Mouse (Mus musculus) kidney, postnatal 10 days (tissue): ENCODE data around the gene Otog.

ENCODE experiments used
- DNase-seq: peaks from one replicate; pipeline ENCODE4 v3.0.0; 2021; ENCODE audit warnings: mixed read lengths

The Otog gene

DNA sequence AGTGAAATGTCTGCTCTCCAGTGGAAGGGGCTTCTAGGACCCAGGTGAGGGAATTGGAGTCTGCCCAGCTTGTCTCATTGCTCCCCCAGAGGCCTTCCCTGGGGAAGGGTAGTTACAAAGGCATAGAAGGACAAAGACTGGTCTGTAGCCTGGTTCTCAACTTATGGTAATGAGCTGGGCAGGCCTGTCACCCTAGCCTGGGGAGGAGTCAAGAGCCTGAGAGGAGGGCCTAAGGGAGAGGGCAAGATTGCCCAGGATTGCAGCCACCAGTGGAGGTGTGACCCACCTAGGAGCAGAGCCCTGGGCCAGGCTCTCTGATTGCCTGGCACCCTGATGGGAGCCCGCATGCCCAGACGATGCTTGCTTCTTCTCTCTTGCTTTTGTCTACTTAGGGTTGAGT lies at the start of gene Otog:
Gene Otog (plus strand): TSS at position 292 of the 400 bp plus-strand sequence.
- DNase-seq: no peak

DNA sequence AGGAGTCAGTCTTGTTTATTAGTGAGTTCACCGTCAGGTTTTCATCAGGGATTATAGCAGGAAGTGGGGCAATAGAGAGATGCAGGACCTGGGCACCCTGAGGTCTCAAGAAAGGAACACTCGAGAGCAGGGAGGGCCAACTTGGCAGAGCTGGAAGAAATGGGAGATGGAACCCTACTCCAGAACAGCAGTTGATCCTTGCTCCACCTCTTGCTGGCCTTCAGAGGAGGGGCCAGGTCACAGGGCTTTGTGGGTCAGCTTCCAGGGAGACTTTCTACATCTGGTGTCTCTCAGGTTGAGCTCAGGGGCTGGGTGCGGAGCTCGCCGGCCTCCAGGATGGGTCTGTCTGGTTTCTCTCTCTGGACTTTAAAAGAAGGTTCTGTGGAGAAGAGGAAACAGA lies 45.4 kb upstream of the Otog start:
- no peak for DNase-seq

DNA sequence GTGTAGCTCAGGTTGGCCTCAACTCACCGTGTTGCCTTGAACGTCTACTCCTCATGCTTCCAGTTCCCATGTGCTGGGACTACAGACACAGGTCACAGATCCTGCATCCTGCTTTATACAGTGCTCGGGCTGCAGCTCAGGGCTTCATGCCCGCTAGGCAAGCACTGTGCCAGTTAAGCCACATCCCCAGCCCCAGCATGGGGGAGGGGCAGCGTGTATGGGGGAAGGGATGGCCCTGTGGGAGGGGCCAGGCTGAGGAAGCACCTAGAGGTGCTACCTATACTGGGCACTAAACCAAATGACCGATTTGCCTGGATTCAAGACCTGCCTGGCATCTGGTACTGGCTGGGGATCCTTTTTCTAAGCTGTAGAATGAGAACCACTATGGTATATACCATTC lies 40.8 kb upstream of the Otog start:
- no peak for DNase-seq

DNA sequence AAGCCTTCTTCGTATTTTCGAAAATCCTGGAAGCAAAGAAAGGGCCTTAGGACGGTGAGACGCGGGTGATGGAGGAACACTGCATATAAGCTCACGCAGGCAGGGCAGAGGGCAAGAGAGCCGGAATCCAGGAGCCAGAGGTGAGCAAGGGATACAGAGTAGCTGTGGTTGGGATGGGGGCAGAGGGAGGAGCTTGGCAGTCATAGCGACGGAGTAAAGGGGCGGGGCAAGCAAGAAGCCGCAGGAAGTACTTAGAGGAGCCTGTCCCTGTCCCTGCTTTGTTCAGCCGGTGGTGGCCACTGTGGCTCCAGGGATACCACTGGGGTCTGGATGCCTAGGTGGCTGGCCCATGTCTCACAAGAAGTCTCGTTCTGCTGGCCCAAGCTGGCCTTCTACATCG lies 39.1 kb upstream of the Otog start:
- peak; percentile 21 for DNase-seq

DNA sequence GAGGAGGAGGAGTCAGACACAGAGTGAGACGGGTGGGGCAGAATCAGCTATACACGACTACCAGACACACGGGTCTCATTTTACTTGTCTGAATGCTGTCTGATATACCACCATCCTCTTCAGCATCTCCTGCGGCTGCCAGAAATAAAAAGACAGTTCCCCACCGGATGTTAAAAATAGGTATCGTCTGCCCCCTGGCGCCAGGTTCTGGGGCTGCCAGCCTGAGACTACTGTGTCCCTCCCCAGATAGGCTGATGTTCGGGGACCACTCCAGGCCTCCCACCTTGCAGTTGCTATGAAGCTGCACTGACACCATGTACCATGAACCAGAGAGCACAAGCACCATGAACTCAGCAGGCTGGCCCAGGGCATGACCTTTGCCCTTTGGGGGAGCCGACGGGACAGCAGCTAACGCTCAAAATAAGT lies 36.7 kb upstream of the Otog start:
- DNase-seq: peak; percentile 61

DNA sequence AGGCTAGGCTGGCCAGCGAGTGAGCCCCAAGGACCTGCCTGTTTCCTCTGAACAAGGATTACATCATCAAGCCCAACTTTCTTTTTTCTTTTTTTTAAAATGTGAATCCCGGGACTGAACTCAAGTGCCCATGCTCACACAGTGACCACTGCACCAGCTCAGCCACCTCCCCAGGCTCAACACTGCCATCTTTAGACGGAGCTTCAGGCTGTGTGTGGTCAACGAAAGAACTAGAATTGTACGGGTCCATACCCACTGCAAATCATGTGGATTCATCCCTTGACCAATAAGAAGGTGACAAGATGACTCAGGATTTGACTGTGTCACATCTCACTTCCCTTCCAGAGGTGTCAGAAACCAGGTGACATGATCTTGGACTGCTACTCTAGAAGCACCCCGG lies 36.0 kb upstream of the Otog start:
- no peak for DNase-seq

DNA sequence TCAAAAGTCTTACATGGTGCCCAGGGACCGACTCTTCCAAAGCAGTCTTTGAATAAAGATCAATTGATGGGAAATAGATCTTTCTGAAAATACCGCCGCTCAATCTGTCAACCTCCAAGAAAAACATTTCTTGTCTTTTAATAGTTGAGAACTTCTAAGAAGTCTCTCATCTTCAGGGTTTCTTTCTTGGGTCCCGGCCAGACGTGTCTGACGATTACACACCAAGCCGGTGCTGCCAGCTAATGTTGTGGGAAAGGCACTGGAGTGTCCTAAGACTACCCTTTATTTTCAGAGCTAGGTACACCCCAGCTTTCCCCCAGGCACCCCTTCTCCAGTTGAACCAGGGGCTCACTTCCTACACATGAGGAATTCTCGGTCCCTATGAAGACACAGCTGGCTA lies 32.7 kb upstream of the Otog start:
- DNase-seq: no peak

DNA sequence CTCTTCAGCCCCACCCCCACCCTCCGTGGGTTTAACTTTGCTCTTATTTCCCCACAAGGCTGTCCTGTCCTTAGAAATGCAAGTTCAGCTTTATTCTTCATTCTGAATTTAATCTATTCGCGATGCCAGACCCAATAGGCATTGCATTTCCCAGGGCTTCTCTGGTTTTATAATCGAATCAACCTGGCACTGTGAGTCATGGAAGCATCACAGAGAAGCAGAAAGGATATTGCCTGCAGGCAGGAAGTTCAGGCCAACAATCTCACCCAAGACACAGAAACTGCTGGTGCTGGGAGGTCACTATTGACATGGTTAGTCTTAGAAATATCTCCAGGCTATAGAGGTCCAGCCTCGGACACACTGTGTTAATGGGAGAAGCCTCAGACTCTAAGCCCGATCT lies 30.5 kb upstream of the Otog start:
- DNase-seq: no peak

DNA sequence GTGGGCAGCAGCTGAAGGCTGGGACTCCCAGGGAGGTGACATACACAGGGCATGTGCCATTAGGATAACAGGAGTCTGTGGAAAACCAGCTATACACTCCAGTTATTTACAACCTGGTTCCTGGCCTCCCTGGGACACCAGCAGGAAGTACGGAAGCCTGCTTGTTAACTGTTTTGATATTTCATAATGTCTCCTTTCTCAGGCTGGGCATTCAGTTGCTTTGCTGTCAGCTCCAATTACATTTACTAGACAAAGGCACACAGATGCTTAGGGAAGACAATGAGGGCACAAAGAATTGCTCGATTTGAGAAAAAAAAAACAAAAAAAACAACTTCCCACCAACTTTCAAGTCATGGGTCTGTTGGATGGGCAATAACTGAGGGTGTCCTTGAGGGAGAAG lies 24.3 kb upstream of the Otog start:
- DNase-seq: no peak

DNA sequence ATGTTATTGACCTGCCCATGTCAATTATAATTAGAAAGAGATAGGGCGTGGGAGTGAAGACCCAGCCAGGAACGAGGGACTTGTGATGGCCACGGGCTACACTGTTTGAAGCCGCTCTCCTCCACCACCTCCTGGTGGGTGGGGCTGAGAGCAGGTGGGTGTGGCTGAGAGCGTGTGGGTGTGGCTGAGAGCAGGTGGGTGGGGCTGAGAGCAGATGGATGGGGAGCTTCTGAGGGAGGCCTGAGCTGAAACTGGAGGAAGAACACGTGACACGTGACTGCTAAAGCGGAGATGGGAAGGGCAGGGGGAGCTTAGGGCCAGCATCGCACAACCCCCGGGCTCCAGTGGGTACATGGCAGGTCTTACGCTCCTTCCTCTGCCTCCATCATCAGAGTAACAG lies 22.4 kb upstream of the Otog start:
- peak; percentile 30 for DNase-seq

DNA sequence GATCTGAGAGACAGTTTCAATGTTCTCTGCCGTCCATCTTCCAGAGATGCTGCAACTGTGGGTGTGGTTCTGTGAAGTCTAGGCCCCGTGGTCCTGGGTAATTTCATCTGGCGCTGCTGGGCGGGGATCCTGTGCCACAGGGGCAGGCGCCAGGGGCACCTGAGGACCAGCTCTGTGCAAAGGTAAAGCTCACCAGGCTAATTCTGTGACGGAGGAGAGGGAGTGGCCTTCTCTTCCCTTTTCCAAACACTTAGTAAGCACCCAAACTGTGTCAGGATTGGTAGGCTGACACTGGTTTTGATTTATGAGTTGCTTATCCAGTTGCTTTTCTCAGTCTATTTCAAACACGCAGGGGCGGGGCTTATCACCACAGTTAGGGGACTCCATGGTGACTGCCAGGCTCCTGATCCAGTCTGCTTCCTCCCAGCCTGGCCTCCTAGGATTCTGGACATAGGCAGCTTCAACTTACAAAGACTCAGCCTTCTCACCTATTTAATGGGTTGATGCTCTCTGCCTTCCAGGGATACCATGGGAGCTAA lies 20.1 kb upstream of the Otog start:
- DNase-seq: no peak

DNA sequence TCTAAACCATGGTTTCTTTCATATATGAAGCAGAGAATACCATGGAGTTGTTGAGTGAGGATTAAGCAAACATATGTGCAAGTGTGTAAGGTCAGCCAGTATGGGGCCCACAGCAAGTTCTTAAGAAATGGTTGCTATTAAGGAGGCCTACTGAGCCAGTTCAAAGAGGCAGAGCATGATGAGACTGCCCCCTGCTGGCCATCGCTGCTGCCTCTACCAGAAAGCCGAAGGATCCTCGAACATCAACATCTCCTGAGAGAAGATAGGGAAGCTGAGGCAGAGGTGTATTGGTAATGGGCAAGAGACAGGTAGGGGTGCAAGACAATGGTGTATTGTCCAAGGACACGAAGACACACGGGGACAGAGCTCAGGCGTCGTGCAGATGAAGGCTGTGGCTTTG lies 14.5 kb upstream of the Otog start:
- DNase-seq: peak; percentile 71

DNA sequence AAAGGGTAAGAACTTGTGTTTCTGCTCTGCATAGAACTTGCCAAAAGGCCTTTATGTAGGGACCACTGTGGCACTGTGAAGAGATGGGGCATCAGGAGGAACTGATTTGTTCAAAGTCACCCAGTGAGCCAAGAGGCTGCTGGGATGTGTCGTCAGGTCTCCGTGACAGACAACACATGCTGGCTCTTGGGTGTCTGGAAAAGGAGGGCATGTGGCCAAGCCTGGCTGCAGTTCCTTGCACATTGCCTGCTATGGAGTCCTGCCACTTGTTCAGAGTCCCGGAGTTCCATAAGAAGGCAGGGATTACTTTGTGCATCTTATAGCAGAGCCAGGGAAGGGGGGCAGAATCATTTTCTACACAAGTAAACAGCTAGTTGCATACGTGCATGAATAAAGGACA lies 13.9 kb upstream of the Otog start:
- DNase-seq: no peak

DNA sequence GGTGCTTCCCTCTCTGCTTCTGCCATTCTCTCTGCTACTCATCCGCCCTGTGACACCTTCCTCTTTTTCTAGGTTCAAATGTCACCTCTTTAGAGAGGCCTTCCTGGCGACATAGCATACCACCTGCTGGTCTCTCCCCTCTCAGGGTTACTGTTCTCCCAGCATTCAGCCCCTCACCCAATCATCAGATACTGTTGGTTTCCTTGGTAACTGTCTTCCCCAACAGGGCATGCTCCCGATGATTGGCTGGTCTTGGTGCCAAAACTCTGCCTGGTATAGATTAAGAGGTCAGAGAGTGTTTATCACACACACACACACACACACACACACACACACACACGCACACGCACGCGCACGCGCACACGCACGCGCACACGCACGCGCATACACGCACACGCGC lies 4.8 kb upstream of the Otog start:
- no peak for DNase-seq

DNA sequence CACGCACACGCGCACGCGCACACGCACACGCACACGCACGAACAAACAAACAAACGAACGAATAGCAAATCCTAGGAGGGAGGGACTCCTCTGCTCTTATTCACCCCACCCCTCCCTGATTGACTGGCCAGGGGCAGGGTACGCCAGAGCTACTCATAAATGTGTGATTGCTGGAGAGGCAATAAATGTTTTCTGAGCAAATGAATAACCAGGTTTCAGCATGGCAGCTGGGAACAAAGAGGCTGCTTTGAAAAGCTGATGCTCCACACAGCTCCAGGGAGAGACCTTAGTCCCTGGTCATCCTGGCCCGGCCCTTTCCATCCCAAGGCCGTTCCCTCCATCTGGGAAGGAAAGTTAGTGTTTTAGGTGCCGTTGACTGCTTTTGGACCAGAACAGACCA lies 4.4 kb upstream of the Otog start:
- peak; percentile 46 for DNase-seq

DNA sequence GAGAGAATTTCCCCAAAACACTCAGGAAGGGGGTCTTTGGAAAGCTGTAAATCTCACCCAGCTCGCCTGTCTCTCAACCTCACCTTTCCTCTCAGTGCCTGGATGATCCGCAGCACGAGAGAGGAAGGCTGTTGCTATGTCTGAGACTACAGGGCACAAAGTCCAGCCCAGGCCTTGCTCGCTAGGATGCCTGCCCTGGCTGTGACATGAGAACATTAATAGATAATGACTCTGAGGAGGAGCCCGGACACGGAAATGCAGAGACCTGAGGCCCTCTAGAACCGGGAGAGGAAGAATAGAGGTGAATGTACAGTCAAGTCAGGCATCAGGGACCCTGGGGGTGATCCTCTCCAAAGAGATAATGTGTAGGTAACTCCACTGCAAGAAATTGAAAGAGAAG lies 3.6 kb upstream of the Otog start:
- DNase-seq: peak; percentile 68

DNA sequence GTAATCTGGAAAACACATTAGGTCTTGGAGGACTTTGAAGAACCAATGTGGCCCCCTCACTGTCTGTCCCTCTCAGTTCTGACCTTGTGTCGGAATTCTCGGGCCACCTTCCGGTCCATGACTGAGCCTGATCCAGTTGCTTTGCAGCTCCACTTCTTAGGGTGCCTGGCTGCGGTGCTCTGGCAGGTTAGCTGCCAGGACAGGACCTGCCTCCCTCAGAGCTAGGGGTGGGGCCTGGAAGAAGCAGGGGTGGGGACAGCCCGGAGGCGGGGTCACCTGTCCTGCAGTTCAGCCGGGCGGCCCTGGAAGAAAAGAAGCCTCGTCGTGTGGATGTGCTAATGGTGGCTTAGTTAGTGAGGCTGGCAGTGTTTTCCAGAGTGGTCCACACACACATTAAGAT lies 2.4 kb upstream of the Otog start, which contains the start of gene Ush1c:
Gene Ush1c (minus strand): TSS at position 158 of the 400 bp plus-strand sequence.
- peak; percentile 75 for DNase-seq

DNA sequence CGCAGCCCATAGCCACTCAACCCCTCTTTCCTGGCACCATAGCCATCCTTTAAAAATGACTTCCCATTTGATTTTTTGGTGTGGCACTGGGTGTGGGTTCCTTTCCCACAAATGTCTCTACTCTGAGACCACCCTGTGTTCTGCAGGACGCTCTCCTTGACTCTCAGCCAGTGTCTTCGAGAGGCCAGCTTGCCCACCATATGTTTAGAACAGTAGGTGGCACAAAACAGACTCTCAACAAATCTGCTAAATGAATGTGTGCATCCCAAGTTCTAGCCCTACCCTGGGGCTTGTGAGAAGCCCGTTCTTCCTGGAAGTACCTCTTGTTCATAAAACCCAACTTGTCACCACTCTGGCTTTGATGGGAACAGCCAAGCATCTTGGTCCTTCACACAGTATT lies 696 bp upstream of the Otog start:
- no peak for DNase-seq

DNA sequence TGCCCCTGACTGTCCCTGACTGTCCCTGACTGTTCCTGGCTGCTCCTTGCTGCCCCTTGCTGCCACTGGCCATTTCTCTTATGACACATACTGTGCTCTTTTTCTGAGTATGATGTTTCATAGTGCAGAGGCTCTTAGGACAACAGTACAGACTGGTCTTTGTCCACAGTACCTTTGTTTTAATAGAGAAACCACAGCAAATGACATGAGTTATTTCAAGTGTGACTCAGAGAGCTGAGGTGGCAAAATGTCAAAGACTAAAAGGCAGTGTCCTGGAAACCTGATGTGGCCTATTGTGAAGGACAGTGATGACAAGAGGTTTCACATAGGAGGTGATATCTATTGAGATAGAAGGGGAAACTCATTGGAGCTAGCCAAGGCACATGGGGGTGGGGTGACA lies 6.1 kb downstream of the Otog start:
- DNase-seq: no peak

DNA sequence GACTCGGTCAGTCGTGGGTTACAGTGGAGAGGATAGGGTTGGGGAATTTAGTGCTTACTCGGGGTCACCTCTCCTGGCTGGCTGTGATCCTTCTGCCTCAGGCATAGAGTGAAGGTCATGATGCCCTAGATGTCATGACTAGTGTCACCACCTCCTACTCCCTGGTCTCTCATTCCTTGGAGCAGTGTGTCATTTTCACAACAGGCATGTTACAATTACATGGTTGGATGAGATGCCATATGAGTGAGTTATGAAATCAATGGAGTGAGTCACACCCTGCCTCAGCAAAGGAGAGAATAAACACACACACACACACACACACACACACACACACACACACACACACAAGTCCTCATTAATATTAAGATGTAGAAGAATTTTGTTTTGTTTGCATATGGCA lies 6.8 kb downstream of the Otog start:
- DNase-seq: no peak

DNA sequence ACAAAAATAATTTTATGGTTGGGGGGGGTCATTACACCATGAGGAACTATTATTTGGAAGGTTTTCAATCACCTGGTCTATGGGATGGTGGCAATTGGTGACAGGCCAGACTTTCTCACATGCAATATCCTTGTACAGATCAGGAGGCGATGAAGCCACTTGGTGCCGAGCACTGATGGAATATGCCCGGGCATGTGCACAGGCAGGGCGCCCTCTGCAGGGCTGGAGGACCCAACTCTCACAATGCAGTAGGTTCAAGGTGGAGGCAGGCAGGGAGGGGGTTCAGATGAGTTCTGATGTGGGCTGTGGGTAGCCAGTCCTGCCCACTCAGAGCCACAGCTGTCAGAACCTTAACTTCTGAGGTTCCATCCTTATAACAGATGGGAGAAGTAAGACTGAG lies 11.1 kb downstream of the Otog start:
- DNase-seq: no peak

DNA sequence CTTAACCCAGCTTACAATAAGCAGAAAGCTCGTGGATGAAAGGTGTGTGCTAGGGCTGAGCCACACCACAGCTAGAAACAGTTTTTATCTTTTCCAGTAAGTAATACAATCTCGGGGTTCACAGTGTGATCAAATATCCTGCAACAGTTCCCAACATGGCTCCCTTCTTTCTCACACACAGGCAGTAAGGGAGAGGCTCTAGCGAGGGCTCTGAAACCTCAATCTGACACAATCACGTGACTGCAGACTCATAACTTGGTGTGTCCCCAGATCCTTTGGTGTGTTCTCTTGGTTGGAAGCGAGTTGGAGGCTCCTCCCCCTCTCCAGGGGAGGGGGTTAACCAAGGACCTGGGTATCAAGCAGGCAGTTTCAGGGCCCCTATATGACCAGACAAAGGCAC lies 35.4 kb downstream of the Otog start:
- no peak for DNase-seq

DNA sequence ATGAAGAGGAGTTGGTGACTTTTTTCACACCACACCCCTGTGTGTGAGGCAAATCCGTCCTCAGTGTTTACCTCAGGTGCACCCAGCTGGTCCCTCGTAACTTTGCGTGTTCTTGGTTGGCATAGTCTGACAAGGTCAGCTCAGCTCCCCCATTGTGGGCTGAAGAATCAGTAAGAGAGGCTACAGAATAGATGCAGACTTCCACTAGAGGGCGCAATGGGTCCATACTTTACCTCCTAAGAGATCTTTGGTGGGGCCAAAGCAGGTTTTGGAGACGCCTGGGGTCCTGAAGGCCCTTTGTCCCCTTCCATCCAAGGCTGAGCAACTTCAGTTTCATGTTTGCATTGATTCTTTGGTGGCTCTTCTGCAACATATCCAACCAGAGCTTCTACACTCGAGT lies 39.2 kb downstream of the Otog start:
- DNase-seq: peak; percentile 71

DNA sequence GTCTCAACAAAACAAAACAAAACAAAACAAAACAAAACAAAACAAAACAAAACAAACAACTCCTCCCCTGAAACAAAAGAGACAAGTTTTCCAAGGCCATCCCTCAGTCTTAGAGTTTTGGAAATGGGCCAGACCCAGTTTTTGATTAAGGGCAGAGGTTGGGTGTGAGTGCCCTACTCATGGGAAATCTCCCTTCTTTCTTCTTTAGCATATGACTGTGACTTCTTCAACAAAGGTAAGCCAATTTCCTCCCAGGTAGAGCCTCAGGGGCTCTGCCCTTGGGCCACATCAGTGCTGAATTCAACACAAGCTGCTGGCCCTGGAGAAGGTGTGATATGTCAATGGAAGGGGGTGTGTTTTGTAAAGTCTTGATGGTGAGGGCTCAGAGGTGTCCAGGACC lies 40.1 kb downstream of the Otog start:
- no peak for DNase-seq

DNA sequence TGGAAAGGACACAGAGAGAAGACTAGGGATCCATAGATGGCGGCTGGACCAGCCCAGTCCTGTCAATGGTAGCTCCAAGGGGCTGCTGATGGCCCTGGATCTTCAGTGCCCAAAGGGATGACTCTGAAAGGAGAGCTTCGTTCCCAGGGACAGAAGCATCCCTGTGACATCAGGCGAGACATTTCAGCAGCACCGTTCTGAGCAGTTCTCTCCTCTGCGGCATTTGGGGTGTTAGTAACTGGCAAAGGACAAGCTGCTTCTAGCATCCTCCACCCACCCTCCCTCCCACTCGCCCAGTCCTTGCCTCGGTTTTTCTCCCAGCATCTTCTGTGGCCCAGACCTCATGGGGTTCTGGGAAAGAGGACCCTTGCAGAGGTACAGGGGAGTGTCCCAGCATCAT lies 41.5 kb downstream of the Otog start:
- DNase-seq: no peak

DNA sequence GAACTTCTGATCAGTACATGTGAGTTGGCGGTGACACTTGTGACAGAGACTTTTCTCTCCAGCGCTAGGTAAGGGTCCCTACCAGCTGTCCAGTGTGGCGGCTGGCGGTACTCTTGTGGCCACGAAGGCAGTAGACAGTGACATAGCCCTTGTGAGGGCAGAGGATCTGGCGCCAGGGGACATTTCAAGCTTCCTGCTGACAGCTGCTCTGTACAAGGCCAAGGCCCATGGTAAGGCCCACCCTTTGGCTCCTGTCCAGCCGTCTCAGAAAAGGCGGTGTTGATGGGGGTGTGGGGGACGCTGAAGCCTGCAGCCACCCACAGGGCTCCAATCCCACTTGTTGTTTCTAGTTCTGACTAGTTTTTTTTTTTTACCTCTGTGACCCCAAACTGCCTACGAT lies 42.9 kb downstream of the Otog start:
- peak; percentile 67 for DNase-seq
